Mouse (Mus musculus) stomach, embryonic 14.5 days (tissue): ENCODE data around the gene Wdr64. TPM values are rescaled to one million over a fixed set of nuclear protein-coding genes. Genes with fewer than 3 reads are reported as not detected.
A peak's percentile ranks its signal among the peaks of the same experiment; 100 is the strongest.

Experiments
- ATAC-seq: fragments of 200-750 bp; cut with Nextera tagmentation; 2 replicates; pipeline ENCODE4 v1.8.0; 2017; ENCODE audit warnings: low read depth, moderate TSS enrichment; ENCODE audit not compliant: insufficient number of reproducible peaks, insufficient read depth, low FRiP score
- H3K27ac ChIP-seq: fragments of 300-500 bp; sonication (generic); 2 replicates; pipeline ENCODE4 v1.5.1; 2014; ENCODE audit warnings: mild to moderate bottlenecking, low read length, moderate library complexity, mixed read lengths
- H3K27me3 ChIP-seq: fragments of 300-500 bp; sonication (generic); 2 replicates; pipeline ENCODE4 v1.6.1; 2014; ENCODE audit warnings: low read length, control low read depth, mixed read lengths; ENCODE audit not compliant: control insufficient read depth, insufficient read depth
- H3K36me3 ChIP-seq: fragments of 300-500 bp; sonication (generic); 2 replicates; pipeline ENCODE4 v1.6.1; 2014; ENCODE audit warnings: mild to moderate bottlenecking, control low read depth, low read length, moderate library complexity, mixed read lengths; ENCODE audit not compliant: control insufficient read depth, insufficient read depth
- H3K4me1 ChIP-seq: fragments of 300-500 bp; sonication (generic); 2 replicates; pipeline ENCODE4 v1.6.1; 2014; ENCODE audit warnings: low read length, control low read depth, mixed read lengths; ENCODE audit not compliant: control insufficient read depth, insufficient read depth
- H3K4me2 ChIP-seq: fragments of 300-500 bp; sonication (generic); replicated peaks from 2 replicates; pipeline ENCODE4 v1.6.1; 2014; ENCODE audit warnings: low read depth, low read length, control low read depth
- H3K4me3 ChIP-seq: fragments of 300-500 bp; sonication (generic); 2 replicates; pipeline ENCODE4 v1.5.1; 2014; ENCODE audit warnings: low read depth, low read length, control low read depth
- H3K9ac ChIP-seq: fragments of 300-500 bp; sonication (generic); replicated peaks from 2 replicates; pipeline ENCODE4 v1.6.1; 2014; ENCODE audit warnings: low read depth, mild to moderate bottlenecking, control low read depth, low read length, moderate library complexity, mixed read lengths
- H3K9me3 ChIP-seq: fragments of 300-500 bp; sonication (generic); 2 replicates; pipeline ENCODE4 v1.6.1; 2016; ENCODE audit warnings: low read depth, low read length, control low read depth; ENCODE audit not compliant: control insufficient read depth
- WGBS: fragments of 180-500 bp; shearing (Covaris S2); extraction: QIAGEN DNeasy Blood & Tissue Kit; methylation state at CpG from one replicate; pipeline ENCODE4 v1.1.7; 2014; 5-methylcytosine and 5-hydroxymethylcytosine counted together
- polyA plus RNA-seq: library from polyadenylated mRNA; unstranded; fragments of >200 nt; fragmentation: Nextera tagmentation; extraction: Ambion mirVana; gene quantifications from 2 replicates; pipeline ENCODE4 v1.2.1, GENCODE M21; 2014

Wdr64 gene
- polyA plus RNA-seq, 1 experiment from 2014 or later: not detected

- no peak overlapping the region for H3K4me2 ChIP-seq
- H3K4me3 ChIP-seq: no peak overlapping the region
- no peaks in the 10 kb centered on the region for H3K36me3 ChIP-seq
- WGBS: 81% methylated on average over 6 of the region's 6 CpGs
- no peaks in the 10 kb centered on the region for H3K9me3 ChIP-seq
- H3K27ac ChIP-seq: no peak overlapping the region
- ATAC-seq: no peak
- no peak overlapping the region for H3K9ac ChIP-seq
- H3K27me3 ChIP-seq: no peaks in the 10 kb centered on the region
- no peaks in the 10 kb centered on the region for H3K4me1 ChIP-seq
Measured at GRCm38 (mm10) chr1:175675116-175675515, 23.3 kb upstream of the Wdr64 start.

- H3K4me1 ChIP-seq: no peaks in the 10 kb centered on the region
- no peak for ATAC-seq
- H3K4me2 ChIP-seq: no peak overlapping the region
- no peaks in the 10 kb centered on the region for H3K36me3 ChIP-seq
- H3K27ac ChIP-seq: no peak overlapping the region
- H3K27me3 ChIP-seq: no peaks in the 10 kb centered on the region
- 79% methylated on average over 6 of the region's 6 CpGs for WGBS
- H3K9me3 ChIP-seq: no peaks in the 10 kb centered on the region
- no peak overlapping the region for H3K4me3 ChIP-seq
- H3K9ac ChIP-seq: no peak overlapping the region
Measured at GRCm38 (mm10) chr1:175677459-175677858, 20.9 kb upstream of the Wdr64 start.

GRCm38 (mm10) chr1:175680995-175681394 lies 17.4 kb upstream of the Wdr64 start:
- H3K4me2 ChIP-seq: no peak overlapping the region
- no peak overlapping the region for H3K27ac ChIP-seq
- H3K36me3 ChIP-seq: no peaks in the 10 kb centered on the region; the same call in 1 of the 2 replicates
- no peak overlapping the region for H3K4me3 ChIP-seq
- 72% methylated on average over 6 of the region's 6 CpGs for WGBS
- H3K27me3 ChIP-seq: no peaks in the 10 kb centered on the region
- no peaks in the 10 kb centered on the region for H3K4me1 ChIP-seq
- ATAC-seq: no peak
- H3K9me3 ChIP-seq: no peaks in the 10 kb centered on the region
- no peak overlapping the region for H3K9ac ChIP-seq

GRCm38 (mm10) chr1:175691686-175692245 lies 6.6 kb upstream of the Wdr64 start:
- H3K4me1 ChIP-seq: peaks cover 3% of the 10 kb centered on the region; the same call in 1 of the 2 replicates
- H3K4me3 ChIP-seq: peak overlapping the region; percentile 80
- 2% methylated on average over 22 of the region's 22 CpGs for WGBS
- no peaks in the 10 kb centered on the region; the same call in 1 of the 2 replicates for H3K36me3 ChIP-seq
- peak overlapping the region; percentile 81 for H3K4me2 ChIP-seq
- peak overlapping the region; percentile 74 for H3K9ac ChIP-seq
- no peaks in the 10 kb centered on the region for H3K27me3 ChIP-seq
- no peaks in the 10 kb centered on the region for H3K9me3 ChIP-seq
- H3K27ac ChIP-seq: peak overlapping the region; percentile 66
- ATAC-seq: no peak

- under 1% methylated on average over 59 of the region's 73 CpGs for WGBS
- Histone ChIP-seq H3K4me1 (peaks cover 3% of the 10 kb centered on the region; the same call in 1 of the 2 replicates), H3K36me3 (no peaks in the 10 kb centered on the region)
Measured at GRCm38 (mm10) chr1:175692246-175692996, 6.0 kb upstream of the Wdr64 start, which contains the start of the genes Opn3 and Chml. Opn3 (minus strand) TSS chr1:175692776. Chml (minus strand) TSS chr1:175692901.

GRCm38 (mm10) chr1:175692997-175693361 lies 5.4 kb upstream of the Wdr64 start:
- 0% methylated on average over 17 of the region's 17 CpGs for WGBS
- Histone ChIP-seq H3K4me3 (peak overlapping the region; percentile 80), H3K9me3 (no peaks in the 10 kb centered on the region), H3K4me1 (peaks cover 3% of the 10 kb centered on the region; the same call in 1 of the 2 replicates), H3K27me3 (no peaks in the 10 kb centered on the region), H3K27ac (peak overlapping the region; percentile 55; the same call in 1 of the 2 replicates), H3K4me2 (peak overlapping the region; percentile 49), H3K36me3 (no peaks in the 10 kb centered on the region), H3K9ac (no peak overlapping the region)
- ATAC-seq: no peak

More at GRCm38 (mm10) chr1:175692246-175692996, 6.0 kb upstream of the Wdr64 start, which contains the start of the genes Opn3 and Chml:
- Histone ChIP-seq H3K27me3 (no peaks in the 10 kb centered on the region), H3K9ac (peak within 1 kb of the TSS; percentile 74), H3K27ac (peak within 1 kb of the TSS; percentile 66), H3K4me2 (peak within 1 kb of the TSS; percentile 81), H3K9me3 (no peaks in the 10 kb centered on the region), H3K4me3 (peak within 1 kb of the TSS; percentile 80)
- peak; percentile 97 for ATAC-seq

- 35% methylated on average over 12 of the region's 12 CpGs for WGBS
- Histone ChIP-seq H3K4me3 (peak overlapping the region; percentile 80), H3K9me3 (no peaks in the 10 kb centered on the region), H3K36me3 (no peaks in the 10 kb centered on the region), H3K9ac (no peak overlapping the region), H3K4me1 (peaks cover 3% of the 10 kb centered on the region; the same call in 1 of the 2 replicates), H3K4me2 (peak overlapping the region; percentile 49), H3K27ac (peak overlapping the region; percentile 55; the same call in 1 of the 2 replicates), H3K27me3 (no peaks in the 10 kb centered on the region)
- ATAC-seq: no peak
Measured at GRCm38 (mm10) chr1:175693429-175693960, 4.9 kb upstream of the Wdr64 start.

- Histone ChIP-seq H3K9me3 (no peaks in the 10 kb centered on the region), H3K4me3 (no peak overlapping the region), H3K4me2 (no peak overlapping the region), H3K9ac (no peak overlapping the region), H3K36me3 (no peaks in the 10 kb centered on the region), H3K4me1 (no peaks in the 10 kb centered on the region), H3K27ac (no peak overlapping the region), H3K27me3 (no peaks in the 10 kb centered on the region)
- no peak for ATAC-seq
- WGBS: 61% methylated on average over 3 of the region's 3 CpGs
Measured at GRCm38 (mm10) chr1:175699375-175699774, 982 bp downstream of the Wdr64 start.
